Mouse (Mus musculus) stomach, adult 2 months (tissue): Measurements from ENCODE around the gene Ccdc81. TPM values are rescaled to one million over a fixed set of nuclear protein-coding genes. Genes with fewer than 3 reads are reported as not detected.

Experiments
- polyA plus RNA-seq: library from polyadenylated mRNA; depleted of rRNA; stranded (reverse); fragments of >200 nt; gene quantifications from 2 replicates; pipeline ENCODE4 v1.2.3, GENCODE M21; 2012; rRNA removed

Ccdc81 gene
- polyA plus RNA-seq, result not detected in 2 replicates

DNA sequence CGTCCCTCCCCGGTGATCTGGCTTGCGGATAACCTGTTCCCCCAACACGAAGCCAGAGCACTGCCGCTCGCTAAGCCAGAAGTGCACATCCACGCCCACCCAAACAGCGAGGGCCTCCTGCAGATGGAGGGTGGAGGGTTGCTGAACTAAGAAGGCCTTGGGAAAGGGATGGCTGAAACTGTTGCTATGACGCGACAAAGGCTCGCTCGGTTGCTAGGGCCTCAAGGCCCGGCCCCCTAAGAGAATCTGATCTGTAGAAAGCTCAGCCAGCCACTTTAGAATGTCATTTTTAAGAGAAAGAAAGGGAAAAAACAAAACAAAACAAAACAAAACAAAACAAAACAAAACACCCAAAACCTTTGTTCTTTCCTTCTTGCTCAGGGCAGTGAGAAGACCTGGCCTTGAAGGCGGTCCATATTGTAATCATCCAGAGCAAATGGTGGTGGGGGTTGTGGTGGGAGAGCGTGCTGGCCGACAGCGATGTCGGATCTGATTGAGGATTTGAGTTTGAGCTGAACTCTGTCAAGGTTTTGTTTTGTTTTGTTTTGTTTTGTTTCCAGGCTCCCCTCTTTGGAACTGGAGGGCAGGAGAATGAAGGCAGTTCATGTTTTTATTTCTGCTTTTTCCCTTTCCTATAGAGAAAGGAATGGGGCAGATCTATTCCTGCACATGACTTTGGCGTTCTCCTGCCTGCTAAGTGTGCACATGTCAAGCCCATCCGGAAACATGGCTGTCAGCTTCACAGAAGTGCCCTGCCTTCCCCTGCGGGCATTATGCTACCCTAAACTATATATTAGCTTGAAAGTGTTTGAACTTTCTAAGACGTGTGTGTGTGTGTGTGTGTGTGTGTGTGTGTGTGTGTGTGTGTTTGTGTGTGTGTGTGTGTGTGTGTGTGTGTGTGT is at the start of gene Ccdc81:
Ccdc81 (minus strand) TSS at position 188 of the 902 bp plus-strand sequence.

DNA sequence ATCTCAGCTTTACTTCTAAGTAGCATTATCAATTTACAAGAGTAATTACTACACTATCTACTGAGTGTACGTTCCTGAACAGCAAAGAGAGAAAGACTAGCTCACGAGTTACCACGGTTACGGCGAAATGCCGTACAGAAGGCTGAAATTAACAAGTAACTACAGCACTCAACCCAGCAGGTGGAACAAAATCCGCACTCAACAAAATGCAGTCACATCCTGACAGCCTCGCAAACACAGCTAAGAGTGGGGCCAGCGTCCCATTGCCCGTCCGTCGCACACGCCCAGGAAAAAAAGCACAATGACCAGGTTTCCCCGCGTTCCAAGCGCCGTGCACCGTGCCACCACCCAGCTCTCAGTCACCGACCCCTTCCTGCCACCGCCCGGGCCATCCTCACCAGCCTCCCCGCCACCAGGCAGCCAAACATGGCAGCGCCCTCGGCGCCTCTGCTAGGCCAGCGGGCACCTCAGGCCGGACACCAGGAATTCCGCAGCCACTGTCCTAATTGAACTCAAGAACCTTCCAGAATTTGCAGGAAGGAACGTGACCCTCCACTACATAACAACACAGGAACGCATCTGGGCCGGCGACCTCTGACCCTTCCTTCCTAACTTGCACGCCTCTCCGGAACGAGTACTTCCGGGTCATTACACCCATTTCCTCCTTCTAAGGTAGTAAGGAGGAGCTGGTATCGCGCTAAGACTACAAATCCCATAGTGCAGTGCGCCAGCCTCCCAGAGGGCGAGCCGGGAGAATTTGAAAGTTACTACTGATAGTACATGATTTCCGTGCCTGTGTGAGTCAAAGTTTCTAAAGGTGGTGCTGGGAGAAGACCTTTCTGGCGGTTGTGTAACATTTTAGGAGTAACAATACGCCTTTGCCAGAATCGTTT is 37.4 kb upstream of the Ccdc81 start, which contains the start of gene Hikeshi:
Hikeshi (minus strand) TSS at position 634 of the 893 bp plus-strand sequence.

Other genes starting within 250 kb of the Ccdc81 start
- gene Hikeshi, start 37.6 kb upstream of the Ccdc81 start, polyA plus RNA-seq, result 17.9 and 22.1 TPM in 2 replicates
- 2.5 and 3.0 TPM in 2 replicates for gene Eed, start 77.4 kb upstream of the Ccdc81 start, polyA plus RNA-seq
- gene Picalm, start 226.6 kb upstream of the Ccdc81 start, polyA plus RNA-seq, result 11.1 and 16.4 TPM in 2 replicates